Comparison of ENCODE assay signal across 12 mouse cellular contexts in genomic region chr11:5091706-5092105, GRCm38 (mm10). TPM values are rescaled to one million over a fixed set of nuclear protein-coding genes. Genes with fewer than 3 reads are reported as not detected.
DNase-seq lines count a peak whose midpoint lies in the region; TF ChIP-seq lines count a peak whose summit lies in the region.
"Had no signal": no experiment of that assay in that cellular context is flagged by ENCODE, and none has a peak within 500 bp of the region (broad histone marks: within the 10 kb centered on the region; RNA-seq: fewer than 3 reads in every experiment).

No protein-coding gene starts in this region.

- DNase-seq in heart, adult 11 months, result peak; percentile 72
- no peak for DNase-seq in heart, postnatal 36 days
- DNase-seq in lung, adult 2 months, result no peak
- DNase-seq in lung, postnatal 10 days, result no peak
- peak; percentile 25 for DNase-seq in embryo, embryonic 10.5 days (ENCODE audit: low spot score)
- peak; percentile 58 for DNase-seq in retina, embryonic 14.5 days (ENCODE audit: low spot score)
- no peak for DNase-seq in left cerebral cortex, adult 8-10 months (ENCODE audit: low spot score in 2 of 2)
- no peak for DNase-seq in urinary bladder, adult 18-20 months (ENCODE audit: low spot score in 2 of 2)
- DNase-seq: adrenal gland, postnatal 25 days; cerebellum, postnatal 25 days; liver, embryonic 13.5 days had no signal

- peaks cover 9% of the 10 kb centered on the region for H3K4me1 ChIP-seq in lung, adult 2 months (ENCODE audit: control insufficient read depth, insufficient read depth, low read length)

- 40% methylated on average over 2 of the region's 2 CpGs for WGBS in lung, adult 2 months

- TF ChIP-seq CTCF in lung, adult 2 months (IDR thresholded peaks at IDR 0.05; ENCODE audit: insufficient read depth, low read length), result peak; percentile 23; the same call in 1 of the 2 replicates

- H3K4me3 ChIP-seq in lung, adult 2 months (replicated peaks; ENCODE audit: extremely low read depth, low read depth, low read length), result no peak overlapping the region
- H3K4me3 ChIP-seq: liver, embryonic 13.5 days; myocyte had no signal

- intact Hi-C loops in heart, postnatal 36 days (cut with DNase I), result loop anchor here (10.0 kb wide), 1 partner anchor 997 kb away; the partner anchor contains the start of gene Mtfp1

- no peak for TF ChIP-seq POLR2A in lung, adult 2 months (IDR thresholded peaks at IDR 0.05; ENCODE audit: borderline replicate concordance, extremely low read depth, low read depth, low read length)

RNA-seq across cellular contexts. Expression of gene Rhbdd3, which starts 7.0 kb away (rescaled TPM):
- total RNA-seq in heart, postnatal 36 days (2021), result 10 to 100 TPM; 21.0 to 28.1 TPM
- polyA plus RNA-seq in lung, adult 2 months (2012; rRNA removed), result 16.3 and 18.8 TPM in 2 replicates
- 10 to 100 TPM; 20.1 to 26.8 (median 22.0) TPM for total RNA-seq in left cerebral cortex, adult 8-10 months (2022)

RNA-seq across cellular contexts. Expression of gene Ewsr1, which starts 7.4 kb away (rescaled TPM):
- 10 to 100 TPM; 85.9 to 93.8 TPM for total RNA-seq in heart, postnatal 36 days (2021)
- polyA plus RNA-seq in lung, adult 2 months (2012; rRNA removed), result 255 and 420 TPM in 2 replicates
- 100 to 1,000 TPM; 291 to 340 (median 310) TPM for total RNA-seq in left cerebral cortex, adult 8-10 months (2022)

RNA-seq across cellular contexts. Expression of gene Gas2l1, which starts 26.6 kb away (rescaled TPM):
- total RNA-seq in heart, postnatal 36 days (2021), result 10 to 100 TPM; 17.5 to 18.7 TPM
- polyA plus RNA-seq in lung, adult 2 months (2012; rRNA removed), result 99.7 and 124 TPM in 2 replicates
- total RNA-seq in left cerebral cortex, adult 8-10 months (2022), result 10 to 100 TPM; 71.8 to 78.4 (median 75.3) TPM

RNA-seq across cellular contexts. Expression of gene Rasl10a, which starts 33.8 kb away (rescaled TPM):
- 1 to 10 TPM; 5.1 to 9.5 TPM for total RNA-seq in heart, postnatal 36 days (2021)
- 6.2 and 6.9 TPM in 2 replicates for polyA plus RNA-seq in lung, adult 2 months (2012; rRNA removed)
- 10 to 100 TPM; 49.0 to 60.5 (median 53.2) TPM for total RNA-seq in left cerebral cortex, adult 8-10 months (2022)

Comparison
In these comparisons a context has a peak if more than half of its experiments do, and no peak if none do; other contexts are left out.
1. DNase-seq: peak in heart, adult 11 months (single experiment), embryo, embryonic 10.5 days (single experiment) and retina, embryonic 14.5 days (single experiment); none in heart, postnatal 36 days (0 of 2), lung, adult 2 months (single experiment), lung, postnatal 10 days (single experiment), left cerebral cortex, adult 8-10 months (0 of 2) and urinary bladder, adult 18-20 months (0 of 2).